Mouse (Mus musculus) layer of hippocampus, adult 2 months (tissue): ENCODE measurements around the gene Try4. TPM values are rescaled to one million over a fixed set of nuclear protein-coding genes. Genes with fewer than 3 reads are reported as not detected.
"Not testable (repeated sequence)": the region's sequence is repeated elsewhere in the genome, so short reads cannot be mapped to it uniquely, and the experiment has no call there.

Experiments
- DNase-seq, 2 experiments: peaks; one replicate each; pipeline ENCODE4 v3.0.0; 2022; ENCODE audit warnings: low spot score in 2 of 2
- H3K27ac ChIP-seq: fragments of 200-600 bp; 2 replicates; pipeline ENCODE4 v1.8.1; 2022
- H3K4me3 ChIP-seq: fragments of 200-600 bp; 2 replicates; pipeline ENCODE4 v1.8.1; 2022; ENCODE audit warnings: mild to moderate bottlenecking
- CTCF ChIP-seq: fragments of 200-600 bp; conservative IDR thresholded peaks from 2 replicates; pipeline ENCODE4 v1.8.1; 2022; ENCODE audit warnings: antibody characterized with exemption, mild to moderate bottlenecking, moderate library complexity
- long read RNA-seq, 2 experiments: library from polyadenylated mRNA; stranded (forward); transcript quantifications; one replicate each; pipeline ENCODE4 v2.0.0; 2021; ENCODE audit warnings: borderline mapping rate in 2 of 2
- total RNA-seq, 2 experiments: library from RNA; stranded (reverse); gene quantifications; 2 replicates each; pipeline ENCODE4 v1.2.3; 2021

Try4 gene
- total RNA-seq: not detected
- long read RNA-seq, experiment 1: 0 reads
- long read RNA-seq, experiment 2: 0 reads

DNA sequence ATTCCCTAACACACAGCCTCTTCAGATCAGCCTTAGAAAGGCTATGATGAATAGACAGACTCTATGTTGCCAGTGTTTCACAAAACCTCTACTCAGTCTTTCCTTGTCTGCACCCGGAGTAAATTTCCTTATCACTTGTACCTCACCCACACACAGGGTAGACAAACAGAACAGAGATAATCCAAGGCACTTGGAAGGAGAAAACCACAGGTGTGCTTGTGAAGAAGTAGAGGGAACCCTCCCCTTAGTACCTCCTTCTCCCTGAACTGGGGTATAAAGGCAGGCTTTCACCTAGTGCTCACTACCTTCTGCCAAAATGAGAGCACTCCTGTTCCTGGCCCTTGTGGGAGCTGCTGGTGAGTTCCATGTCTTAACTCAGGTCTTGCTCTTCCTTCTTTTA, at the start of gene Try4:
Gene Try4 (plus strand): TSS at position 301 of the 400 bp plus-strand sequence.
- TF ChIP-seq CTCF: no peak
- no peak for DNase-seq
- H3K4me3 ChIP-seq: no peak within 1 kb of the TSS
- H3K27ac ChIP-seq: no peak within 1 kb of the TSS

- not testable (repeated sequence) for DNase-seq, H3K27ac ChIP-seq, H3K4me3 ChIP-seq
These were observed 48.8 kb upstream of the Try4 start for GRCm38 (mm10) chr6:41253314-41253713.

DNA sequence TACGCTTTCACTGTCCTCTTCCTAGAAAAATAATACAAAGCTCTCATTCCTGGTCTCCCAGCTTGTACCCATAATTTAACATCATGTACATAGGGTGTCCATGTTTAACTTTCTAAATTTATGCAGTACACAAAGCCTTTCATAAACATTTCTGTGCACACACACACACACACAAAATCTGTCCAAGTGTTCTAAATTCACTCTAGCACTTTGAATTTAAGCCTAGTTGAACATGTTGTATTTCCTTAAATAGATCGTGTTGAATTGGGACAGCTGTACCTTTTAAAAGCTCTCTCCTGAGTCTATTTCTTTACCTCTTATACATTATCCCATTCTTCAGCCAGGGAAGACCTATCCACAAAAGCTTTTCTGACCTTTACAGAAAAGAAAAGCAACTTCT, 45.6 kb upstream of the Try4 start:
- H3K27ac ChIP-seq: no peak overlapping the region
- DNase-seq: no peak
- no peak overlapping the region for H3K4me3 ChIP-seq
- TF ChIP-seq CTCF: no peak

GRCm38 (mm10) chr6:41257432-41257831, 44.6 kb upstream of the Try4 start:
- no peak for DNase-seq
- no peak overlapping the region for H3K4me3 ChIP-seq
- no peak for TF ChIP-seq CTCF
- no peak overlapping the region for H3K27ac ChIP-seq

DNA sequence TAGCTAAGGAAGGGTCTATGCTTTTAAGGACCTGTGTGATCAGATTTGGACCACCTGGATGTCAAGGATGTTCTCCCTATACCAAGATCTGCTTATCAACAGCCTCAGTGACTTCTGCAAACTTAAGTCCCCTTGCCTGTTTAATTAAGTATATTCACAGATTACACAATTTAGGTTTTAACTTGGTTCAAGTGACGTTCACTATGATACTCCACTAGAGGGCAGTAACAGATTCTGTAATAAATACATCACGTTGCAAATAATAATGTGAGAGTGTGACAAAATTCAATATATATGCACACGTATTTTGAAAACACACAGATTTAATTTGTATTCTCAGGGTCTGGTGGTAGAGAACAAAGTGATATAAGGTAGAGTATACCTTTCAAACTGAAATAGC, 39.3 kb upstream of the Try4 start:
- no peak for DNase-seq
- TF ChIP-seq CTCF: peak; percentile 84
- H3K4me3 ChIP-seq: no peak overlapping the region
- H3K27ac ChIP-seq: no peak overlapping the region

DNA sequence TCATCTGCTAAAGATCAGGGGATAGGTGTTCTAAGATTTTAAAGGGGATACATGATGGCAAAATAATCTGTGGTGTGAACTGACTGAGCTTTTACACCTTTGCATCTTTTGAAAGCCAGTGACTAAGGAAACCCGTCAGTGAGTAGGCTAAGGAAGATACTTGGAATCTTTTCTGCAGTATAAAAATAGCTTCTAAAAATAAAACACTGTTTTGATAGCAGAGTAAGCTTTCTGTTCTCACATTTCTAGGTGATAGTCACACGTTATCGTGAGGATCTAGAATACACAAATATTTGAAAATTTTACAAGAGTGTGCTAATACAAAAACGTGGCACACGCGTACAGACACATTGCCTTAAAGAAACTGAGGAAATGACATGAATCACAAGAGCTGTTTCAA, 35.9 kb upstream of the Try4 start:
- Histone ChIP-seq H3K27ac (no peak overlapping the region), H3K4me3 (no peak overlapping the region)
- no peak for DNase-seq
- TF ChIP-seq CTCF: no peak

- no peak overlapping the region for H3K4me3 ChIP-seq
- DNase-seq: no peak
- TF ChIP-seq CTCF: no peak
- H3K27ac ChIP-seq: no peak overlapping the region
These were observed 3.8 kb upstream of the Try4 start for GRCm38 (mm10) chr6:41298255-41298654.

GRCm38 (mm10) chr6:41316741-41317140, 14.7 kb downstream of the Try4 start, which contains the start of gene Try5:
Gene Try5 (minus strand): TSS chr6:41316841.
- not testable (repeated sequence) for DNase-seq, H3K4me3 ChIP-seq, H3K27ac ChIP-seq

DNA sequence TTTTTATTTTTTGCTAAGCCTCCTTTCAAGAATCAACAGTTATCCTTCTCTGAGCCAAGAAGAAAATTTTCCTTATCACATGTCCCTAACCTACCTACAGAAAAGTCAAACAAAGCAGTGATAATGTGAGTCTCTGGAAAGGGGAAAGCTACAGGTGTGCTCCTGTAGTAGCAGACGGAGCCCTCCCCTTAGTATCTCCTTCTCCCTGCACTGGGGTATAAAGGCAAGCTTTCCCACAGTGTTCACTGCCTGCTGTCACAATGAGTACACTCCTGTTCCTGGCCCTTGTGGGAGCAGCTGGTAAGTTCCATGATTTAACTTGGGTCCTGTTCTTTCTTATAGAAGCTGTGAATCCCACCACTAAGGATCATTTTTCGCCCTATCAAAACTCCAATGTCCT, 51.9 kb downstream of the Try4 start, which contains the start of gene Try10:
Gene Try10 (plus strand): TSS at position 174 of the 400 bp plus-strand sequence.
- no peak for TF ChIP-seq CTCF
- no peak for DNase-seq
- Histone ChIP-seq H3K4me3 (no peak within 1 kb of the TSS), H3K27ac (no peak within 1 kb of the TSS)

Other genes with a start within 250 kb of the Try4 start
- not detected for gene Try5, start 14.6 kb downstream of the Try4 start, total RNA-seq
- gene Try10, start 51.8 kb downstream of the Try4 start, total RNA-seq: not detected
- not detected for gene Prss3, start 75.4 kb downstream of the Try4 start, total RNA-seq
- not detected for gene Gm5771, start 90.1 kb downstream of the Try4 start, total RNA-seq
- not detected for gene Gm10334, start 143.9 kb downstream of the Try4 start, total RNA-seq
- gene Prss1, start 156.7 kb downstream of the Try4 start, total RNA-seq: not detected
- not detected for gene Prss2, start 219.5 kb downstream of the Try4 start, total RNA-seq